8 mouse cellular contexts compared by ENCODE assay signal in the genomic region with DNA sequence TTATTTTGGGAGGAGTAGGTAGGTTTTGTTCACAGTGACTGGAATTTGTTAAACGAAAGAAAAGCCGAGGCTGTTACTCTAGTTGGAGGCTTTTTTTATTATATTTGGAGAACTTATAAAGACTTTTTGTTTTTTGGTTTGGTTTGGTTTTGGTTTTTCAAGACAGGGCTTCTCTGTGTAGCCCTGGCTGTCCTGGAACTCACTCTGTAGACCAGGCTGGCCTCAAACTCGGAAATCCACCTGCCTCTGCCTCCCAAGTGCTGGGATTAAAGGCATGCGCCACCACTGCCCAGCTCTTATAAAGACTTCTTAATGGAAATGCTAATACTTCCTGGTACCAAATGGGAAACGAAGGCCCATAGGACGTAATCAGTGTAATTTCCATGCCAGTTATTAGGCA. TPM values are rescaled to one million over a fixed set of nuclear protein-coding genes. Genes with fewer than 3 reads are reported as not detected.
DNase-seq lines count a peak whose midpoint lies in the region; ATAC-seq and TF ChIP-seq lines count a peak whose summit lies in the region.
"Not testable (repeated sequence)": the region's sequence is repeated elsewhere in the genome, so short reads cannot be mapped to it uniquely, and the experiment has no call there.

No protein-coding gene starts in this region.

- not testable (repeated sequence) for H3K36me3 ChIP-seq in forebrain, embryonic 14.5 days (ENCODE audit: control insufficient read depth, insufficient read depth, low read length); heart, embryonic 16.5 days (ENCODE audit: control insufficient read depth, insufficient read depth); intestine, embryonic 16.5 days (ENCODE audit: control insufficient read depth, insufficient read depth, low read length); limb, embryonic 14.5 days (ENCODE audit: control insufficient read depth, insufficient read depth, low read length); lung, embryonic 16.5 days (ENCODE audit: control insufficient read depth, insufficient read depth, low read length); neural tube, embryonic 11.5 days (ENCODE audit: control insufficient read depth, insufficient read depth, low read length); thymus, adult 2 months (ENCODE audit: control insufficient read depth, insufficient read depth, low read length)

- H3K4me3 ChIP-seq in forebrain, embryonic 14.5 days (ENCODE audit: low read depth, low read length): peak overlapping the region; percentile 64
- peak overlapping the region; percentile 81 for H3K4me3 ChIP-seq in heart, embryonic 16.5 days (ENCODE audit: low read length)
- H3K4me3 ChIP-seq in intestine, embryonic 16.5 days (ENCODE audit: low read length): peak overlapping the region; percentile 84
- H3K4me3 ChIP-seq in limb, embryonic 14.5 days (replicated peaks; ENCODE audit: low read length): peak overlapping the region; percentile 65
- peak overlapping the region; percentile 94 for H3K4me3 ChIP-seq in lung, embryonic 16.5 days (ENCODE audit: low read length)
- peak overlapping the region; percentile 59 for H3K4me3 ChIP-seq in neural tube, embryonic 11.5 days (ENCODE audit: low read depth, low read length)
- peak overlapping the region; percentile 67 for H3K4me3 ChIP-seq in thymus, adult 2 months (ENCODE audit: control insufficient read depth, insufficient read depth, low read length)

- not testable (repeated sequence) for H3K27ac ChIP-seq in forebrain, embryonic 14.5 days (ENCODE audit: low read depth, low read length); lung, embryonic 16.5 days (ENCODE audit: low read length); thymus, adult 2 months (ENCODE audit: control insufficient read depth, insufficient read depth, low read length)
- peak overlapping the region; percentile 52 for H3K27ac ChIP-seq in heart, embryonic 16.5 days (ENCODE audit: low read length)
- H3K27ac ChIP-seq in intestine, embryonic 16.5 days (ENCODE audit: low read length): 0 out of 2 replicates have a peak overlapping the region, but pooled peaks have one; percentile 21
- 0 out of 2 replicates have a peak overlapping the region, but pooled peaks have one; percentile 53 for H3K27ac ChIP-seq in limb, embryonic 14.5 days (replicated peaks; ENCODE audit: low read depth, low read length)
- H3K27ac ChIP-seq in neural tube, embryonic 11.5 days (ENCODE audit: low read depth, low read length): 0 out of 2 replicates have a peak overlapping the region, but pooled peaks have one; percentile 27

- not testable (repeated sequence) for TF ChIP-seq CTCF in thymus, adult 2 months (IDR thresholded peaks at IDR 0.05; ENCODE audit: borderline replicate concordance, control insufficient read depth, extremely low read depth, insufficient read depth, low read length, poor library complexity)

- 6% methylated on average over 6 of the region's 6 CpGs for WGBS in forebrain, embryonic 14.5 days
- WGBS in heart, embryonic 16.5 days: 5% methylated on average over 6 of the region's 6 CpGs
- WGBS in intestine, embryonic 16.5 days: 10% methylated on average over 6 of the region's 6 CpGs
- WGBS in limb, embryonic 14.5 days: 12% methylated on average over 6 of the region's 6 CpGs
- 6% methylated on average over 6 of the region's 6 CpGs for WGBS in lung, embryonic 16.5 days
- WGBS in neural tube, embryonic 11.5 days: 20% methylated on average over 6 of the region's 6 CpGs
- WGBS in thymus, adult 2 months: 3% methylated on average over 6 of the region's 6 CpGs

- peak overlapping the region; percentile 59 for H3K9ac ChIP-seq in forebrain, embryonic 14.5 days (ENCODE audit: low read length)
- peak overlapping the region; percentile 69 for H3K9ac ChIP-seq in heart, embryonic 16.5 days (ENCODE audit: low read length)
- H3K9ac ChIP-seq in intestine, embryonic 16.5 days (ENCODE audit: low read depth, low read length): peak overlapping the region; percentile 65
- H3K9ac ChIP-seq in limb, embryonic 14.5 days (ENCODE audit: low read depth, low read length, severe bottlenecking): peak overlapping the region; percentile 55
- peak overlapping the region; percentile 63 for H3K9ac ChIP-seq in lung, embryonic 16.5 days (ENCODE audit: low read length)
- peak overlapping the region; percentile 49; the same call in 1 of the 2 replicates for H3K9ac ChIP-seq in neural tube, embryonic 11.5 days (ENCODE audit: low read length)

- TF ChIP-seq POLR2A in limb, embryonic 14.5 days (IDR thresholded peaks at IDR 0.05; ENCODE audit: borderline replicate concordance, extremely low read depth, insufficient read depth, insufficient read length); thymus, adult 2 months (IDR thresholded peaks at IDR 0.05; ENCODE audit: control insufficient read depth, extremely low read depth, insufficient read depth, low read length, poor library complexity): not testable (repeated sequence)

- H3K27me3 ChIP-seq in forebrain, embryonic 14.5 days (replicated peaks; ENCODE audit: control insufficient read depth, insufficient read depth, low read length); heart, embryonic 16.5 days (ENCODE audit: control insufficient read depth, insufficient read depth, low read length); intestine, embryonic 16.5 days (replicated peaks; ENCODE audit: control insufficient read depth, insufficient read depth, low read length); limb, embryonic 14.5 days (ENCODE audit: control insufficient read depth, insufficient read depth, low read length); lung, embryonic 16.5 days (ENCODE audit: control insufficient read depth, insufficient read depth, low read depth, low read length); neural tube, embryonic 11.5 days (ENCODE audit: control insufficient read depth, insufficient read depth, low read length); thymus, adult 2 months (ENCODE audit: control insufficient read depth, insufficient read depth, low read length): not testable (repeated sequence)

- DNase-seq in embryo, embryonic 10.5 days (ENCODE audit: low spot score): peak; percentile 28
- not testable (repeated sequence) for DNase-seq in forebrain, embryonic 14.5 days (ENCODE audit: low spot score); limb, embryonic 14.5 days (ENCODE audit: low spot score); neural tube, embryonic 11.5 days (ENCODE audit: low spot score); thymus, adult 2 months

- peak overlapping the region; percentile 60 for H3K4me2 ChIP-seq in forebrain, embryonic 14.5 days (ENCODE audit: low read length)
- peak overlapping the region; percentile 75 for H3K4me2 ChIP-seq in heart, embryonic 16.5 days (ENCODE audit: low read depth, low read length)
- peak overlapping the region; percentile 61 for H3K4me2 ChIP-seq in intestine, embryonic 16.5 days (ENCODE audit: low read depth, low read length)
- peak overlapping the region; percentile 63 for H3K4me2 ChIP-seq in limb, embryonic 14.5 days (replicated peaks; ENCODE audit: low read depth, low read length, severe bottlenecking)
- H3K4me2 ChIP-seq in lung, embryonic 16.5 days (ENCODE audit: low read depth, low read length): peak overlapping the region; percentile 65
- peak overlapping the region; percentile 54 for H3K4me2 ChIP-seq in neural tube, embryonic 11.5 days (ENCODE audit: low read depth)

- H3K4me1 ChIP-seq in forebrain, embryonic 14.5 days (ENCODE audit: control insufficient read depth, insufficient read depth, low read length): peaks cover 15% of the 10 kb centered on the region
- H3K4me1 ChIP-seq in heart, embryonic 16.5 days (ENCODE audit: control insufficient read depth, insufficient read depth, low read length): peaks cover 19% of the 10 kb centered on the region
- H3K4me1 ChIP-seq in intestine, embryonic 16.5 days (ENCODE audit: control insufficient read depth, insufficient read depth, low read length): peaks cover 24% of the 10 kb centered on the region
- H3K4me1 ChIP-seq in limb, embryonic 14.5 days (ENCODE audit: control insufficient read depth, insufficient read depth, low read length); neural tube, embryonic 11.5 days (ENCODE audit: control insufficient read depth, insufficient read depth, low read length); thymus, adult 2 months (replicated peaks; ENCODE audit: control insufficient read depth, insufficient read depth, low read length): not testable (repeated sequence)
- H3K4me1 ChIP-seq in lung, embryonic 16.5 days (replicated peaks; ENCODE audit: control insufficient read depth, insufficient read depth, low read length): peaks cover 16% of the 10 kb centered on the region

- ATAC-seq in forebrain, embryonic 14.5 days; heart, embryonic 16.5 days (replicated peaks; ENCODE audit: extremely low read depth, insufficient read depth, low FRiP score); intestine, embryonic 16.5 days; limb, embryonic 14.5 days (ENCODE audit: low FRiP score, low read depth); lung, embryonic 16.5 days (ENCODE audit: low read depth); neural tube, embryonic 11.5 days (ENCODE audit: insufficient read depth, low FRiP score, low TSS enrichment): not testable (repeated sequence)

- H3K9me3 ChIP-seq in forebrain, embryonic 14.5 days (replicated peaks; ENCODE audit: control insufficient read depth, low read length); heart, embryonic 16.5 days (replicated peaks; ENCODE audit: control insufficient read depth, low read length); intestine, embryonic 16.5 days (ENCODE audit: control insufficient read depth, low read length); limb, embryonic 14.5 days (ENCODE audit: control insufficient read depth, low read length); lung, embryonic 16.5 days (ENCODE audit: control insufficient read depth, low read length); neural tube, embryonic 11.5 days (ENCODE audit: control insufficient read depth, low read length): not testable (repeated sequence)

RNA-seq across cellular contexts. Expression of a gene that starts 0.7 kb away (rescaled TPM):
- 13.2 and 14.8 TPM in 2 replicates for polyA plus RNA-seq in forebrain, embryonic 14.5 days (2014; fragmentation: Nextera tagmentation; extraction: Ambion mirVana)
- 20.5 and 23.2 TPM in 2 replicates for polyA plus RNA-seq in heart, embryonic 16.5 days (2015; fragmentation: Nextera tagmentation; extraction: Ambion mirVana)
- polyA plus RNA-seq in intestine, embryonic 16.5 days (2015; fragmentation: Nextera tagmentation; extraction: Ambion mirVana): 18.2 and 23.6 TPM in 2 replicates
- polyA plus RNA-seq in limb, embryonic 14.5 days (2012; rRNA removed): 19.6 and 19.8 TPM in 2 replicates
- 16.3 and 16.6 TPM in 2 replicates for polyA plus RNA-seq in limb, embryonic 14.5 days (2014; fragmentation: Nextera tagmentation; extraction: Ambion mirVana)
- polyA plus RNA-seq in lung, embryonic 16.5 days (2015; fragmentation: Nextera tagmentation; extraction: Ambion mirVana): 27.8 and 29.1 TPM in 2 replicates
- 25.9 and 26.8 TPM in 2 replicates for polyA plus RNA-seq in neural tube, embryonic 11.5 days (2014; fragmentation: Nextera tagmentation; extraction: Ambion mirVana)
- 21.8 and 30.0 TPM in 2 replicates for polyA plus RNA-seq in thymus, adult 2 months (2012; rRNA removed)

RNA-seq across cellular contexts. Expression of a gene that starts 0.9 kb away (rescaled TPM):
- 38.0 and 41.9 TPM in 2 replicates for polyA plus RNA-seq in forebrain, embryonic 14.5 days (2014; fragmentation: Nextera tagmentation; extraction: Ambion mirVana)
- 42.1 and 53.3 TPM in 2 replicates for polyA plus RNA-seq in heart, embryonic 16.5 days (2015; fragmentation: Nextera tagmentation; extraction: Ambion mirVana)
- polyA plus RNA-seq in intestine, embryonic 16.5 days (2015; fragmentation: Nextera tagmentation; extraction: Ambion mirVana): 50.5 and 57.1 TPM in 2 replicates
- 24.3 and 37.8 TPM in 2 replicates for polyA plus RNA-seq in limb, embryonic 14.5 days (2012; rRNA removed)
- polyA plus RNA-seq in limb, embryonic 14.5 days (2014; fragmentation: Nextera tagmentation; extraction: Ambion mirVana): 51.9 and 58.6 TPM in 2 replicates
- 81.3 and 93.7 TPM in 2 replicates for polyA plus RNA-seq in lung, embryonic 16.5 days (2015; fragmentation: Nextera tagmentation; extraction: Ambion mirVana)
- polyA plus RNA-seq in neural tube, embryonic 11.5 days (2014; fragmentation: Nextera tagmentation; extraction: Ambion mirVana): 72.3 and 76.5 TPM in 2 replicates
- polyA plus RNA-seq in thymus, adult 2 months (2012; rRNA removed): 11.1 and 13.5 TPM in 2 replicates

RNA-seq across cellular contexts. Expression of a gene that starts 43.6 kb away (rescaled TPM):
- 36.7 and 37.6 TPM in 2 replicates for polyA plus RNA-seq in forebrain, embryonic 14.5 days (2014; fragmentation: Nextera tagmentation; extraction: Ambion mirVana)
- 62.3 and 69.0 TPM in 2 replicates for polyA plus RNA-seq in heart, embryonic 16.5 days (2015; fragmentation: Nextera tagmentation; extraction: Ambion mirVana)
- 47.9 and 56.0 TPM in 2 replicates for polyA plus RNA-seq in intestine, embryonic 16.5 days (2015; fragmentation: Nextera tagmentation; extraction: Ambion mirVana)
- polyA plus RNA-seq in limb, embryonic 14.5 days (2012; rRNA removed): 14.6 and 18.8 TPM in 2 replicates
- 41.9 and 44.0 TPM in 2 replicates for polyA plus RNA-seq in limb, embryonic 14.5 days (2014; fragmentation: Nextera tagmentation; extraction: Ambion mirVana)
- polyA plus RNA-seq in lung, embryonic 16.5 days (2015; fragmentation: Nextera tagmentation; extraction: Ambion mirVana): 41.4 and 41.6 TPM in 2 replicates
- polyA plus RNA-seq in neural tube, embryonic 11.5 days (2014; fragmentation: Nextera tagmentation; extraction: Ambion mirVana): 38.7 and 39.8 TPM in 2 replicates
- 4.1 and 5.0 TPM in 2 replicates for polyA plus RNA-seq in thymus, adult 2 months (2012; rRNA removed)

RNA-seq across cellular contexts. Expression of a gene that starts 55.9 kb away (rescaled TPM):
- polyA plus RNA-seq in forebrain, embryonic 14.5 days (2014; fragmentation: Nextera tagmentation; extraction: Ambion mirVana): 32.6 and 38.0 TPM in 2 replicates
- polyA plus RNA-seq in heart, embryonic 16.5 days (2015; fragmentation: Nextera tagmentation; extraction: Ambion mirVana): 21.0 and 23.9 TPM in 2 replicates
- polyA plus RNA-seq in intestine, embryonic 16.5 days (2015; fragmentation: Nextera tagmentation; extraction: Ambion mirVana): 23.8 and 29.6 TPM in 2 replicates
- polyA plus RNA-seq in limb, embryonic 14.5 days (2012; rRNA removed): 30.0 and 32.3 TPM in 2 replicates
- polyA plus RNA-seq in limb, embryonic 14.5 days (2014; fragmentation: Nextera tagmentation; extraction: Ambion mirVana): 33.2 and 33.7 TPM in 2 replicates
- polyA plus RNA-seq in lung, embryonic 16.5 days (2015; fragmentation: Nextera tagmentation; extraction: Ambion mirVana): 35.4 and 39.9 TPM in 2 replicates
- polyA plus RNA-seq in neural tube, embryonic 11.5 days (2014; fragmentation: Nextera tagmentation; extraction: Ambion mirVana): 31.9 and 35.0 TPM in 2 replicates
- polyA plus RNA-seq in thymus, adult 2 months (2012; rRNA removed): 17.3 and 21.0 TPM in 2 replicates
